Mouse (Mus musculus) adrenal gland, postnatal 10 days (tissue): ENCODE measurements around the gene Kdm1b. TPM values are rescaled to one million over a fixed set of nuclear protein-coding genes. Genes with fewer than 3 reads are reported as not detected.
A peak's percentile ranks its signal among the peaks of the same experiment; 100 is the strongest.

Experiments
- DNase-seq: peaks from one replicate; pipeline ENCODE4 v3.0.0; 2021; ENCODE audit warnings: mixed read lengths
- total RNA-seq, 2 experiments: library from RNA; stranded (reverse); gene quantifications; 2 replicates each; pipeline ENCODE4 v1.2.3; 2021

Gene Kdm1b
- total RNA-seq, 2 experiments from 2014 or later = 9.5 to 9.9 TPM

DNA sequence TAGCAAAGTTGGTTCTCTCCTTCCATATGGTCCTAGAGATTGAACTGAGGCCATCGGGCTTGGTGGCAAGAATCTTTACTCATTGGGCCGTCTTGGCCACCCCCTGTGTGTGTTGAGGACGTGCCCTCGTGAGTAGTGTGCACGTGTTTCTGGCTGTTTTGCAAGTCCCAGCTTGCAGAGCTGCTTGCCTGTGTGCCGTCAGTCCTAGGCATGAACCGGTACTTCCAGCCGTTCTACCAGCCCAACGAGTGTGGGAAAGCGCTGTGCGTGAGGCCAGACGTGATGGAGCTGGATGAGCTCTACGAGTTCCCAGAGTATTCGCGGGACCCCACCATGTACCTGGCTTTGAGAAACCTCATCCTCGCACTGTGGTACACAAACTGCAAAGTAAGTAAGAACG lies 19.5 kb downstream of the Kdm1b start:
- DNase-seq = no peak

DNA sequence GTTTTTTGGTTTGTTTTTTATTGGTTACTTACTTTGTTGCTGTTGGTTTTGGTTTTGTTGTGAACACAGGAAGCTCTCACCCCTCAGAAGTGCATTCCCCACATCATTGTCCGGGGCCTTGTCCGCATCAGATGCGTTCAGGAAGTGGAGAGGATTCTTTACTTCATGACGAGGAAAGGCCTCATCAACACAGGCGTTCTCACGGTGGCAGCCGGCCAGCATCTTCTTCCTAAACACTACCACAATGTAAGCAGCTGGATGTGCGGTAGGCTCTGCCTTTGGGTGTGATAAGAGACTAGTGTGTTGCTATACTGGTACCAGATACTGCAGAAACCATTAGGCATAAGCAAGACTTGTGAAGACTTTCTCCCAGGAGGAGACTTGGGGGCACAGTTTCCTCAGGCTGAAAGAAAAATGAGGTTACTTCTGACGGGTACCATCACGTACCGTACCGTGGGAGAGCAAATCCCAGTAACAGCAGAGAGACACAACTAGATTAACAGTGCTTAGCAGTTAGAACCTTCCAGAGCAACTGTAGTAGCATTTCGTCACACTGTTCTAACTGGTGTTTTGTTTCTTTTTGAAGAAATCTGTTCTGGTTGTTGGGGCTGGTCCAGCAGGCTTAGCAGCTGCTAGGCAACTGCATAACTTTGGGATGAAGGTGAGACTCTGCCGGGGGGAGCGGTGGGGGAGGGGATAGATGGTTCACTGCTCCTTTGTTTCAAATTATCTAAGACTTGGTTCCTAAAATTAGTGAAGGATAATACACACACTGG lies 20.9 kb downstream of the Kdm1b start:
- no peak for DNase-seq

DNA sequence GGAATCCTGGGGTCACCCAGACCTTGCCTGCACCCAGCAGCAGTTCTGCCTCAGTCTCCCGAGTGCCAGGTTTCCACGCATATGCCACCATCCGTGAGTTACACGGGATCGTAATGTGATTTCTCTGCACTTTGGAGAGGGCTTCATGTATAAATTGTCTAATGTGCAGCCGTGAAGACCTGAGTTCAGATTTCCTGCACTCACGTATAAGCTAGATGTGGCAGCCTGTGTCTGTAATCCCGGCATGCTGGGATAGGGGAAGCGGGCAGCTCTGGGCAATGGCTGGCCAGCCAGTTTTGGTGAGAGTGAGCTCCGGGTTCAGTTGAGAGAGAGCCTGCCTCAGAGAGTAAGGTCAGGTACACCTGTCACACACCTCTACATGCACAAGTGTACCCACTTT lies 23.2 kb downstream of the Kdm1b start:
- no peak for DNase-seq

DNA sequence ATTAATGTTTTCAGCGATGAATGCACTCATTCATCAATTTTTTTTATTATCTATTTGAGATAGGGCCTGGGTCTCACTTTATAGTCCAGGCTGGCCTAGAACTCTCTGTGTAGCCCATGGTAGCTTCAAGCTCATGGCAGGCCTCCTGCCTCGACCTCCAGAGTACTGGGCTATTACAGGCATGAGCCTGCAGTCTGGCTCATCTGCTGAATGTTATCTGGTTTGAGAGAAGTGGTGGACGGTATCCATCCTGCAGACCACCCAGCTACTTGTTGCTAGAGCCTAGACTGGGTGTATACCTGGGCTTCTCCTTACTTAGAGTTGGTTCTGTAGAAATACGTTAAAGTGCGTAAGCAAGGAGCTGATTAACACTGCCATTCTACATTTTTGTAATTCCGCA lies 23.7 kb downstream of the Kdm1b start:
- DNase-seq = no peak

DNA sequence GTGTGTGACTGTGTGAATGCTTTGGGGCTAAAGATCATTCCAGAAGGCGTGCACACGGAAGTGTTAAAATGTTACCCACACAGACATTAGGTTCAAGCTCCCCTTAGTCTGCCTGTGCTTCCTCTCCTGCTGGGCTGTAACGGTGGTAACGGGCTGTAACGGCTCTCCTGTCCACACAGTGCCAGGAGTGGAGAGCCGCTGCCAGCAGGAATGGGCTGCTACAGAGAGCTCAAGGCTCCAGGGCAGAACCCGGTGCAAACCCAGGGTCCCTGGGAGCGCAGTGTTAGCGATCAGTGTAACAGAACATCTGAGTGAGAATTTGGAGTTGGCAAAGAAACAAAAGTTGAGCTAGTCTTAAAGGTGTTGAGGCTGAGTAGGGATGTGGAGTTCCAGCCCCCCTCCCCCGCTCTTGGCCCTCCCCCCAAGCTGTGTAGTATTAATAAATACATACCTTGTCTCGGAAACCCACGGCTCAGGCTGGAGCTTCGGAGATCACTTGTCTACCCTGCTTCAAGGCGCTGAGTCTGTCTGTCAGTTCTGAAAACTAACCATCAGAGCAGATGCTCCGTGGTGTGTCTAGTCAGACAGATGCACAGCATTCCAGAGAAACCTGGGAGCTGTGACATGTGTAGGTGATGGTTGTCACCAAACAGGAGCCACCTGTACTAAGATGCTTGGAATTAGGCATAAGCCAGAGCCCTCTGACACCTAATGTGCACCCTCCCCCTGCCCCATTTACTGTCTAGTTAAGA lies 27.2 kb downstream of the Kdm1b start:
- no peak for DNase-seq

DNA sequence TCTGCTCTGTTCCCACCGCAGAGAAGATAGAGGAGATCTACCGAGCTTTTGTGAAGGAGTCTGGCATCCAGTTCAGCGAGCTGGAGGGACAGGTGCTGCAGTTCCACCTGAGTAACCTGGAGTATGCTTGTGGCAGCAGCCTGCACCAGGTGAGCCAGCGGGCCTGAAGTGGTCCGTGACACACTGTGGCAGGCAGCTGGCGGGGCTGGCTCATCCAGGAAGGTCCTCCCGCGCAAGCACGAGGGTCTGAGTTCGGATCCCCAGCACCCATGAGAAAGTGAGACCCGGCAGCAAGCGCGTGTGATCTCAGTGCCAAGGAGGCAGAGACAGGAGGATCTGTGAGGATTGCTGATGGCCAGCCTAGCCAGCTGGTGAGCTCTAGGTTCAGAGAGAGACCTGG lies 28.6 kb downstream of the Kdm1b start:
- DNase-seq = no peak

DNA sequence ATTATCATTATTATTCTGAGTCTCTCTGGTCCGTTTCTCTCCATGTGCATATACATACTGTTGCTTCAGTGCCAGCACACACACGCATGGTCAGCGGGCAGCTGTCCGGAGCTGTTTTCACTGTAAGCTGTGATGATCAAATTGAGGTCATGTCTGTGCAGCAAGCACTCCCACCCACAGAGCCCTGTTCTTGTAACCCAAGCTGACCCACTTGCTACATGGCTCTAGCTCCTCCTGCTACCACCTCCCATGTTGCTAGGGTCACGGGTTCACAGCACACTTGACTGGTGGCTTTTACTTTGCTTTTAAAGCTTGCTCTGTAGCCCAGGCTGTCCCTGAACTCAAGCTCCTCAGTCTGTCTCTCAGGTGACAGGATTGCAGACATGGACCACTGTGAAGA lies 29.2 kb downstream of the Kdm1b start:
- no peak for DNase-seq

DNA sequence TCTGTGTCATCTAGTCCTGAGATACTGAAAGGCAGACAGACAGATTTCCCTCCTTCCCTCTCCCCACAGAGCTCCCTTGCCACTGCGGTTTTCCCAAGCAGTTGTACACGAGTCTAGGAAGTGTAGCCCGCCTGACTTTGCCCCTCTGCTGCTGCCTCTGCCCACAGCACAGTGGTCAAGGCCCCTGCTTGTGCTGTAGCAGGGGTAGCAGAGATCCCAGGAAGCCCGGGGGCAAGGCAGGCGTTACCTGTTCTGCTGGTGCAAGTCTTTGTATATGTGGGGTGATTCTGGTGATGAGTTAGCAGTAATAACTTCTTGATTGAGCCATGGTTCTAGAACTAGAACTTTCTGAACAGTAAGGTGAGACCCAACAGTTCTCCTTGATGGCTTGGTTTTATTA lies 32.9 kb downstream of the Kdm1b start:
- no peak for DNase-seq

DNA sequence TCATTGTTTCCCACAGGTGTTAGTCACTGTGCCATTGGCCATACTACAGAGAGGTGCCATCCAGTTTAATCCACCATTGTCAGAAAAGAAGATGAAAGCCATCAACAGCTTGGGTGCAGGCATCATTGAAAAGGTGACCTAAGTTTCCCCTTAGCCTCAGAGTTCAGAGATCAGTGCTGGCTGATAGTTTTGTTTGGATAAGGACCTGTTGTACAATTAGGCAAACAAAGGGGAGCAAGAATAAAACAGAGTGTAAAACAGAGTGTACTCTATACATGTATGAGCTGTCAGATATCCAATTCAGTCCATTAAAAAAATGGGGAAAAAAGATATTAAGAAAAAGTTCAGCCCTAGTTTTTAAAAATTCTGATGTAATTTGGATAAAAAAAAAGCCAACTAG lies 34.1 kb downstream of the Kdm1b start:
- DNase-seq = no peak

DNA sequence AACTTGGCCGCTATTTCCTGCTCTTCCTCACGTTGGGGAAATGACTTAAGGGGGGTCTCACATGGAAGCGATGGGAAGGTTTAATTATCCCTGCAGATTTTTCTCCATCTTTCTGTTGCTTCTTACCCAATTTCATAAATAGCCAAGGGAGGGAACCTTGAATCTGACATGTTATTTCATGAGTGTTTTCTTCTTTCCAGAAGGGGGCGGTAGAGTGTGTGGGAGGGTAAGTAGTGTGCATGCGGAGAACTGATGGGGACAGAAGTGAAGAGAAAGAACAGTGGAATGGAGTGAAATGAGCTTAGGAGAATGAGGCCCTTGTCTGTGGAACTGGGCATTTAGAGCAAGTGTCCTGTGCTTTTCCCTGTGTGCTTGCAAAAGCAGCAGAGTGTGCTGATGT lies 35.5 kb downstream of the Kdm1b start:
- no peak for DNase-seq

DNA sequence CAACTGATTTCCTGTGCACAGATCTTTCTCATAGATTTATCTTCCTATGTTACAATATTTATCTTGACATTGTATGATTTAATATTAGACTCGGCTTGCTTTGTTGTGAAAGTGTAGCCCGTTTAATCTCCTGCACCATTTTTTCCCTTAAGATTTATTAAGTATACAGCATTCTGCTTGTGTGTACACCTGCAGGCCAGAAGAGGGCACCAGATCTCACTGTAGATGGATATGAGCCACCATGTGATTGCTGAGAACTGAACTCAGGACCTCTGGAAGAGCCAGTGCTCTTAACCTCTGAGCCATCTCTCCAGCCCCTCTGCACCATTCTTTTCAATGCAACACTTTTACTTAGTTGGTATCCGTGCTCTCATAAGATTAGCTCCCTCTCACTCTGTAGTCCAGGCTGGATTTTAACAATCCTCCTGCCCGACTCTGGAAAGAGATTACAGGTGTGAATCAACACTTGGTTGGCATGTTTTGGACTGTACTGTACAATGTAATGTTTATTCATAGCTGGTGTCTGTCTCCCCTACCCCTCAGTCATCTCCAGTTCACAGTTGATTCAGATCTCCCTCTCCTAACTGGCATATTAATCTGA lies 37.7 kb downstream of the Kdm1b start:
- DNase-seq = no peak

DNA sequence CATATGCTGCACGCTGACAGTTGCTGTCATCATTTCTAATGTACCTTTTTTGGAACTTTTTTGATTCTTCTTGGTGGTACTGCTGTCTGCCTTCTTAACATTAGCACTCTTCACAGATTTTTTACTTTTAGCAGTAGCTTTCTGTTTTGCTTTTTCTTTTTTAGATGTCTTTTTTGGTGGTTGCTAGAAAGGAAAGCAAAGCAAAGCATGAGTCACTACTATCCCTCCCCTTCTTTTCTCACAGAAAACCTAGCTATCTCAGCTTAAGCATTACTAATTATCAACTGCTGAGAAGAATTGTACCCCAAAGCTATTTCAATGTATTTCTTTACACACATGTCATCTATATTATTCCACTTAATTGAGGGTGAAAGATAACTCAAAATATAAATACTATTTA lies 45.1 kb downstream of the Kdm1b start:
- DNase-seq = no peak

DNA sequence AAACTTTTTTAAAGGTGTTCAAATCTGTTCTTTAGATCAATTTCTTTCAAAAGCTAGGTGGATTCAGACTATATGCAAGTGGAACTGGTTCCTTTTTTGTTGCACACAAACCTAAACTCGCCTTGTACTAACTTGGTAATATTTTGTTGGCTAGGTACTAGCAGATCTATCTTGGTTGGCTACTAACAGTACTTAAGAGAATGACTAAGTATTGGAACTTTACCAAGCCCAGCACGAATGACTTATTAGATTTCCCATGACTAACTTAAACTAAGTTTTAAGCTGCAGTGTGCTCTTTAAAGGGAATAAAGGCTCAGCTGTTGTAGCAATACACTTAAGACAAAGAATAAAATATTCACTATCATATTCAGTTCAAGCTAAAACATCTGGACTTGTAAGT lies 46.0 kb downstream of the Kdm1b start:
- no peak for DNase-seq

DNA sequence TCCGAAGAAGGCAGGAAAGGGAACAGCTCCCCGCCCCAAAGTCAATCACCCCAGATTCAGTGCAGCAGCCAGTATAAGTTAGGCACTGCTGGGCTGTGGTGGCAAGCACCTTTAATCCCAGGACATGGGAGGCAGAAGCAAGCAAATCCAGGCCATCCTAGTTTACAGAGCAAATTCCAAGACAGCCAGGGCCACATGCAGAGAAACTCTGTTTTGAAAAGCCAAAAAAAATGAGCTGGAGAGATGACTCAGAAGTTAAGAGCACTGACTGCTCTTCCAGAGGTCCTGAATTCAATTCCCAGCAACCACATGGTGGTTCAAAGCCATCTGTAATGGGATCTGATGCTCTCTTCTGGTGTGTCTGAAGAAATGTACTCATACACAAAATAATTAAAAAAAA lies 50.5 kb downstream of the Kdm1b start:
- DNase-seq = no peak

DNA sequence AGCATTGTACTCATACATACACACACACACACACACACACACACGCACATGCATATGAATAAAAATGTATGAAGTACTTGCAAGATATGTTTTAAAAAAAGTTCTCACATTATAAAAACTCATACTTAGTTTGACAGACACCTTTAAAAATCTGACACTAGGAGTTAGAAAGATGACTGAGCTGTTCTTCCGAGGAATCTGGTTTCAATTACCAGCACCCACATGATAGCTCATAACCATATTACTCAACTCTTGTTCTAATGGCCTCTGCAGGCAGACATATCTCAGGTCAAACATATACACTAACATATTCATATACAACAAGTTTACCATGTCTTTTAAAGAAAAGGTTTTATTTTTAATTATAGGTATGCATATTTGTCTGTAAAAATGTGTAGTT lies 53.3 kb downstream of the Kdm1b start:
- no peak for DNase-seq

DNA sequence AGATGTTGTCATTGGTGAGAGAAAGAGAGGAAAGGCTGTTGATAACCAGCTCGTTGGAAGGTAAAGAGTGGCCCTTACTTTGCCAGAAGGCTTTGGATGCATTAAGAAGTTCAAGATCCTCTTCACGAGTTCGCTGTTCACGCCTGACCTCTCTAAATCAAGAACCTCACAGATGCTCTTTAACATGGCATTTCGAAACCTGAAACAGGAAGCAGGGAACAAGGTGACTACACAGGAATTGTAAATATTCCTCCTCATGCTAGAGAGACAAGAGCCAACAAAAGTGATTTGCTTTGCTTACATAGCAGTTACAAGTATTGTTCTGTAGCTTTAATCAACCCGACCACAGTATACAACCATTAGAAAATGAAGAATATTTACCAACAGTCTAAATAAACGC lies 56.0 kb downstream of the Kdm1b start:
- DNase-seq = no peak

DNA sequence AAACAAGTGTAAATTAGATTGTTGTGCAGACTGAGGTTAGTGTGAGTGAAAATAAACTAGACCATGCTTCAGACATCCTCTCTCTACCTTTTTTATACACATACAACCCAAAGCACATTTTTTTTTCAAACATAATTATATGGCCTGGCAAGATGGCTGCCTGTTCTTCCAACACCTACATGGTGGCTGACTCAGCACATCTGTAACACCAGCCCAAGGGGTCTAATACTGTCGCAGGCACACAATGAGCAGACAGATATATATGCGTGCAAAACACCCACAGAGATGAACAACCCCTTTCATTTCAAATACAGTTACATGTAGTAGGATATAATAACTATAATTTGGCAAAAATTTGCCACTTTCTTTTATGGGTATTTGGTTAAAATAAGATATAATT lies 57.3 kb downstream of the Kdm1b start:
- no peak for DNase-seq

DNA sequence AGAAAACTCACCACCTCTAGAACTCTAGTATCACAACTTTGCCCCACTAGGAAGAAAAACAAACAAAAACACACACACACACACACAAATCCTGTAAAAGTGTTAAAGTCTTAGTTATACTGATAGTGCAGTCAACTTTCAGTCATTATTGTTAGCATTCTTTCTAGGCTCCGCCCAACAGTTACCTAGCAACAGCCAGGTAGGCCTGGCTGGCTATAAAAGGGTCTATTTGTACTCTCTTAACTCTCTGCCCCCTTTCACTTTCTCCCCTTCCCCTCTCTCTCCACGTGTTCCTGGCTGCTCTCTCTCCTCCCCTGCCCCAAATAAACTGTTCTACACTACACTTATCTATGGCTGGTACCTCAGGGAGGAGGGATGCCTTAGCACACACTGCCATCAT lies 60.8 kb downstream of the Kdm1b start:
- no peak for DNase-seq

DNA sequence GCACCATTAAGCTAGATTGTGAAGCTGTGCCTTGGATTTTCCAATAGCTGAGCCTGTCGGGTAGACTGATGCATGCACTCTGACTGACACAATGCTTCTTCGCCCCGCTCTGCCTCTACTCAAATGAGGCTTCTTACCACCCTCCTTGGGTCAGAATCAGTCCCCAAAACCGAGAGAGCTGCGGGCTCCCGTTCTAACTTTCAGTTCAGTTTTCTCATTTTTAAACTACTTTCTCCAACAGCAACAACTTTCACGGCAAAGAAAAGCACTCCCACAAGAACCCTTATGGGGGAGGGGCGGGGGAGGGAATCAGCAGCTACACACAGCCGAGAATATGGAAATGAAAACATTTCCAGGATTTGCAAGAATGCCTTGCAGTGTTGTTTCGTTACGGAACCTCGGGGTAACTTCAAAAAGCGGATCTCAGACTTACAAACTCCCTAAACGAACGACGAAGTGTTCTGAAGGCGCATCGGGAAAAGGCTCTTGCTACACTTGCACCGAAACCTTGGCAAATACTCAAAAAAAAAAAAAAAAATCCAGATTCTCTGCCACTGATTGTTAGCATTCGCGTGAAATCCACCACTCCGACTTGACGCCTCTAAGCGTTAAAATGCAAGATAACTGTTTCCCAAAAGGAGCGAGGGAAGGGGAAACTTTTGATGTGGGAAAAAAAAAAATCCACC lies 61.7 kb downstream of the Kdm1b start:
- DNase-seq = peak; percentile 55

DNA sequence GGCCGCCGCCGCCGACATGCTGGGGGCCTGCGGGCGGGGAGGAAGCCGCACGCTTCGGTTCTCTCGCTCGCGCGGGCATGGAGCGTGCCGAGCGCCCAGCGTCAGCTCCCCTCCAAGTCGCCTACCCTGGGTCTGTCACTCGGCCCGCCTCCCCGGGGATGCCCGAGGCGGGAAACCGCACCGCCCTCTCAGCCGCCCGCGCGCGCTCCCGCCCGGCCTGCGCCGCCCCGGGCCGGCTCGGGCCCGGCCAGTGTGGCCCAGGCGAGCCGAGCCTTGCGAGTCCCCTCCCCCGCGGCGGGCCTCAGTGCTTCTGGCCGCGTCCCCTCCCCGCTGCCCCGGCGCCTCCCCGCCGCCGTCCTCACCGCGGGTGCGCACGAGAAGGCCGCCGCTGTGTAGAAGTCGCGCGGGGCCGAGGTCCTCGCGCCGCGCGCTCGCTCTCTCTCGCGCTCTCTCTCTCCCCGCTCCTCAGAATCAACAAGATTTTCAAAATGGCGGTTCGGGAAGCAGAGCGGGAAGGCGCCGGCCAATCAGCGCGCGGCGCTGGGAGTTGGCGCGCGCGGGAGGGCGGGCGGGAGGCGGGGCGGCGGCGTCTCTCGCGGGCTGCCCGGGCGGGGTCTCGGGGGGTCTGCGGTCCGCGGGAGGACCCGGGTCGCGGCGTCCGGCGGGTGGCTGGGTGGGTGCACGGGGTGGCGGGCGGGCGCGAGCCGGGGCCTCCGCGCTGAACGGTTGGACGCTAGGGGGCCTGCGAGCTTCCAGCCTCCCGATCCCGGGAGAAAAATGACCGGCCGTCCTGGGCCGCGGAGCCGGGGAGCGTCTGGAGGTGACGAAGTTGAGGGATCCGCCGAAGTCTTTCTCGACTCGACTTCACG lies 62.6 kb downstream of the Kdm1b start, which contains the start of gene Dek:
Dek (minus strand) TSS at position 491 of the 869 bp plus-strand sequence.
- DNase-seq = peak; percentile 91

DNA sequence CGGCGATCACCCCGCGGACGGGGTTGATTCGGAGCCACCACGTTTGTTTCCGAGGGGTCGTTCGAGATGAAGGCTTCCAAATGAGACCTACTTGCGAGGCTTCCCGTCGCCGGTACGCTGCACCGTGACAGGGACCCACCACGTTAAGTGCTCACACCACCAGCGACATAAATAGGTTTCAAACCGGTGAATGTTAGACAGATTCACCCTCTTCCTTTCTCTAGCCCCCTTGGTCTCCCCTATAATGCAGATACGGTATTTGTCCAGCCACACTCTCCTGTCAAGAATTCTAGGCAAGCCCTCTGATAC lies 63.2 kb downstream of the Kdm1b start:
- no peak for DNase-seq

DNA sequence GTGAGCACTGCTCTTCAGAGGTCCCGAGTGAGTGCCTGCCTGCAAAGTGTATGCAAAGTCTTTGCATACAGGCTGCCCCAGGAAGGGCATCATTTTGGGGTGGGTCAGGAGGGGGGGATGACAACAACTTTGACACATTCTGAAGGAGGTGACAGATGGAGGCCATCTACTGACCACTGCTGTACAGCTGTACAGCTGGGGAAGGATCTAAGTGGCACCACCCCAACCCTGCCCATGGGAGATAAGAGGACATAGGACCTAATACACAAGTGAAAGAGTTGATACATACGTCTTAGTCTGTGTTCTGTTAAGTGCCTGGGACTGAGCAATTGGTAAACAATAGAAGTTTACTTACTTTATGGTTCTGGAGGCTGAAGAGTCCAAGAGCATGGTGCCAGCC lies 65.9 kb downstream of the Kdm1b start:
- no peak for DNase-seq
